Mouse (Mus musculus): ENCODE results near the gene Cep170. TPM values are rescaled to one million over a fixed set of nuclear protein-coding genes. Genes with fewer than 3 reads are reported as not detected.

Gene Cep170
- polyA plus RNA-seq, 1 experiment from 2014 or later, result 22.1 TPM

DNA sequence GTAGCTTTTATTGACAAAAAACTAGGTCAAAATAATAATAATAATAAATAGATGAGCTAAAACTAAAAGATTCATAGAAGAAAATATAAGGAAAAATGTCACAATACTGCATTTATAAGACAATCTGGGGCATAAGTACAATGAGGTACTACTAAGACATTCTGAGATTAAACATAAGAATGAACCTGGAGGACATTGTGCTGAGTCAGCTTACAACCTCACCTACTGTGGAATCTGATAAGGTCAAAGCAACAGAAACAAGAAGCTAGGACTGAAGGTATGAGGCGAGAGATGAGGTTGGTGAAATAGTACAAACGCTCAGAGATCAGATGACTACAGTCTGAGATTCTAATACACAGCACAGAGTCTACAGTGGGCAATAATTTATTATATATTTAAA is 86.5 kb downstream of the Cep170 start:
- Histone ChIP-seq H3K4me3 (no peak overlapping the region), H3K4me2 (no peak overlapping the region), H3K9ac (no peak overlapping the region), H3K4me1 (no peaks in the 10 kb centered on the region), H3K27me3 (no peaks in the 10 kb centered on the region), H3K36me3 (0 out of 2 replicates have a peak, but pooled peaks cover 3% of the 10 kb centered on the region), H3K27ac (no peak overlapping the region), H3K9me3 (no peaks in the 10 kb centered on the region)
- no peak for ATAC-seq (ENCODE audit: borderline replicate concordance, extremely low read depth, low FRiP score, low TSS enrichment)
- WGBS, result 90% methylated on average over 2 of the region's 2 CpGs

DNA sequence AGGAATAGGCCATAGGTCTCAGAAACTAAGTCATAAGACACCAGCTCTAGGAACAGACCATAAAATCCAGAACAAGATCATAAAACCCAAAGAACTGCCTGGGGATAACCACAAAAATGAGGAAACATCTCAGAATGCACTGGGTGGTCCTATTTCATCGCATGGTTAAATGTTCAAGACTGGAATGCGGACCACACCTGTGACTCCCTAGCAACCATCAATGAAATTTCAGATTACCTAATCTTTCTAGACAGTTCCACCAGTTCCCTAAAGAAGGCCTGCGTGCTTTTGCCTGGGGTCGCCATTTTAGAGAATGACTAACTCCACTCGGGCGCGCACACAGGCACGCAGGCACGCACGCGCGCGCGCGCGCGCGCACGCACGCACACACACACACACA is 89.1 kb downstream of the Cep170 start:
- no peaks in the 10 kb centered on the region for H3K4me1 ChIP-seq
- no peaks in the 10 kb centered on the region for H3K27me3 ChIP-seq
- no peak overlapping the region for H3K4me3 ChIP-seq
- no peak overlapping the region for H3K4me2 ChIP-seq
- H3K27ac ChIP-seq, result no peak overlapping the region
- no peaks in the 10 kb centered on the region for H3K36me3 ChIP-seq
- H3K9me3 ChIP-seq, result no peaks in the 10 kb centered on the region
- ATAC-seq (ENCODE audit: borderline replicate concordance, extremely low read depth, low FRiP score, low TSS enrichment), result no peak
- WGBS, result 92% methylated on average over 20 of the region's 20 CpGs
- no peak overlapping the region for H3K9ac ChIP-seq

DNA sequence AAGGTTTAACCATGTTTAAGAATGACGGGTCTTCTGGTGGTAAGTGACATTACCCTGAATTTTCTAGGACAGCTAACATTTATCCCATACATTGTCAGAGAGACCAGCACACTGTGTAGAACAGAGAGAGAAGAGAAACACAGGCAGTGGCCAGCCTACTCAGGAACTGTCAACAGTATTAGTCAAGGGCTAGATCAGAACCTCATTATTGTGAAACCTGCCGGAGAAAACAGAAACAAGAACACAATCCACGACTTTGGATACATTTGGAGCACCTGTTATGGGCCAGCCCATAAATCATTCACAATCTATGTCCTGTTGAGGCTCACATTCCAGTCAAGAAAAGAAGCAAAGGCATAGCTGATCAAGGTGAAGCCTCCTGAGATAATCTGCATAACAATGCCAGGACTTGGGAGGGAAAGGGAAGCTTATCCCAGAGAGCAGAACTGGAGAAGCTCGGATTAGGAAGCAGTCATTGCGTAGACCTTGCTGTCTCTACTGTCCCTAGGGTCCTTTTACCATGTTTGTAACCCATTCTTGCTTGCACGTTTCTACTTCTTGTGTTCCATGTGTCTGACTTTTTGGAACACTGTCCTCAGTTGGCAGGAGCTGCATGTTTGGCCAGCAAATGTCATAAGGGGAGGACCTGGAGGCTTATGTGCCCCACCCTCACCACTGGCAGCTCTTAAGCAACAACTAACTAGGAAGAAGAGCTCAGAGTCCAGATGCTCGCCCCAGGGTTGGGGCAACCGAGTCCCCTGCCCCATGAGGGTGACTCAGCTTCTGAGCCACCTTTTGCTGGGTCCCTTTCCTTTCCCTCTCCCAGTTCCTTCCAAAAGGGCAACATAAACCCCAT is 89.8 kb downstream of the Cep170 start:
- no peak overlapping the region for H3K4me3 ChIP-seq
- H3K4me2 ChIP-seq, result no peak overlapping the region
- no peaks in the 10 kb centered on the region for H3K27me3 ChIP-seq
- no peak for ATAC-seq (ENCODE audit: borderline replicate concordance, extremely low read depth, low FRiP score, low TSS enrichment)
- no peak overlapping the region for H3K9ac ChIP-seq
- H3K4me1 ChIP-seq, result no peaks in the 10 kb centered on the region
- no peaks in the 10 kb centered on the region for H3K9me3 ChIP-seq
- H3K27ac ChIP-seq, result no peak overlapping the region
- H3K36me3 ChIP-seq, result no peaks in the 10 kb centered on the region
- WGBS, result 75% methylated on average over 8 of the region's 8 CpGs

DNA sequence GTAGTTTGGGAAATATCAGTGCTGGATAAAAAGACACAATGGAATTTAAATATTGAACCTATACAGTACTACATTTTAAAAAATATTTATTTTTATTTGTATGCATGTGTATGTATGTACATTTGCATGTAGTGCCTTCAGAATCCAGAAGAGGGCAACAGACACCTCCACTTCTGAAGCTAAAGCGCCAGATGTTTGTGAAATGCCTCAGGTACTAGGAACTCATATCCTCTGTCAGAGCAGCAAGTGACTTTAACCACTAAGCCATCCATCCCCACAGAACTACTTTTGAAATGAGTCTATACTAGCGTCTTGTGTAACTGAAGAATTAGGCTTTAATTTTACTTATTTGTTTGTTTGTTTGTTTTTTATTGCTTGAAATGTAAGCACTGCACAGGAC is 101.4 kb downstream of the Cep170 start:
- Histone ChIP-seq H3K4me2 (no peak overlapping the region), H3K27me3 (no peaks in the 10 kb centered on the region), H3K4me1 (no peaks in the 10 kb centered on the region), H3K36me3 (no peaks in the 10 kb centered on the region), H3K9me3 (no peaks in the 10 kb centered on the region), H3K4me3 (no peak overlapping the region), H3K9ac (no peak overlapping the region), H3K27ac (no peak overlapping the region)
- WGBS, result 47% methylated on average over 2 of the region's 2 CpGs
- no peak for ATAC-seq (ENCODE audit: borderline replicate concordance, extremely low read depth, low FRiP score, low TSS enrichment)

DNA sequence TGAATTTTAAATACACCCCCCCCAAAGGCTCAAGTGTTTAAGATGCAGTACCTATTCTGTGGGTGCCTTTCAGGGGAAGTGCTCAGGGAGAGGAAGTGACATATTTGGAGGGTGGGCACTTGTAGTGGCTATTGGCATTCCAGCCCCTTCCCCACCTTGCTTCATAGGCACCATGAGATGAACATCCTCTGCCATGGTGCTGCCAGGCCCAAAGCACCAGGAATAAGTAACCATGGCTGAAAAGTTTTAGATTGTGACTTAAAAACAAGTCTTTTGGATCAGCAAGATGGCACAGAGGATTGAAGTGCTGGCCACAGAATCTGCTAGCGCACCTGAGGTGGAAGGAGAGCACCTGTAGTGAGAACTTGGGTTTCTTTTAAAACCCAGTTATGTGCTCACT is 113.6 kb downstream of the Cep170 start:
- Histone ChIP-seq H3K4me2 (no peak overlapping the region), H3K4me1 (no peaks in the 10 kb centered on the region), H3K9me3 (no peaks in the 10 kb centered on the region), H3K4me3 (no peak overlapping the region), H3K36me3 (no peaks in the 10 kb centered on the region), H3K9ac (no peak overlapping the region), H3K27me3 (no peaks in the 10 kb centered on the region), H3K27ac (no peak overlapping the region)
- 91% methylated on average over 1 of the region's 1 CpGs for WGBS
- ATAC-seq (ENCODE audit: borderline replicate concordance, extremely low read depth, low FRiP score, low TSS enrichment), result no peak

DNA sequence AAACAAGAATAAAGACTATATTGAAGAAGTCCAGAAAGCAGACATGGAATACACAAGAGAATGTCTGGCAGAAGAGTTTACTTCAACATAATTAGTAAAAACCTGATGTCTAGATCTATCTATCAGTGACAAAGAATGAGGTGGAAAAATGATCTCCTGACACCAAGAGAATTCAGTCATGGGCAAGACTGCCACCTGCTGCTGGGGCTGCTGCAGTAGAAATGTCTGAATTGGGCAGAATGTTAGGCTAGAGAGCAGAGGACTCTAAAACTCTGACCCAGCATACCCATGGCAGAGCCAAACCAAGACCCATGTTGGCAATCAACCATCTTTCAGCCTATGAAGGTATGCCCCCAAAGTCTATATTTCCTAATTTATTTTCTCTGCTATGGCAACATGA is 114.1 kb downstream of the Cep170 start:
- Histone ChIP-seq H3K27ac (no peak overlapping the region), H3K4me1 (no peaks in the 10 kb centered on the region), H3K4me2 (no peak overlapping the region), H3K9me3 (no peaks in the 10 kb centered on the region), H3K4me3 (no peak overlapping the region), H3K9ac (no peak overlapping the region), H3K27me3 (no peaks in the 10 kb centered on the region), H3K36me3 (no peaks in the 10 kb centered on the region)
- ATAC-seq (ENCODE audit: borderline replicate concordance, extremely low read depth, low FRiP score, low TSS enrichment), result no peak

DNA sequence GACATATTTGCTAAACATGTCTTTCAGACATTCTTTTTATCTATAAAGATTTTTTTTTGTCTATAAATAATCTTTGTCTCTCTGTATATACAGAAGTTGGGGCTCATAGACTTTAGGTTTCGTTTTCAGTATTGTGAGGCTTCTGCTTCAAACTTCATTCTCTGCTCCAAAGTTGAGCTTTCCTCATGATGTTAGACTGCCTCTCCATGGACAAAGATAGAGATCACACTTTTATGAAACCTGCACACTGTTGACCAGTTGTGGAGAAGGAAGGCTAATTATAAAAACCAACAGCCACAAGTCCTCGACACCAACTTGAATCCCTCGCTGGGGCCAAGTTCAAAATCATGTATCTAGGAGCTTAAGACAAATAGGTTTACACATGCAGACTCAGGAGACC is 115.2 kb downstream of the Cep170 start:
- Histone ChIP-seq H3K36me3 (no peaks in the 10 kb centered on the region), H3K9ac (no peak overlapping the region), H3K9me3 (no peaks in the 10 kb centered on the region), H3K4me3 (no peak overlapping the region), H3K4me1 (no peaks in the 10 kb centered on the region), H3K4me2 (no peak overlapping the region), H3K27ac (no peak overlapping the region), H3K27me3 (no peaks in the 10 kb centered on the region)
- 68% methylated on average over 3 of the region's 3 CpGs for WGBS
- no peak for ATAC-seq (ENCODE audit: borderline replicate concordance, extremely low read depth, low FRiP score, low TSS enrichment)

DNA sequence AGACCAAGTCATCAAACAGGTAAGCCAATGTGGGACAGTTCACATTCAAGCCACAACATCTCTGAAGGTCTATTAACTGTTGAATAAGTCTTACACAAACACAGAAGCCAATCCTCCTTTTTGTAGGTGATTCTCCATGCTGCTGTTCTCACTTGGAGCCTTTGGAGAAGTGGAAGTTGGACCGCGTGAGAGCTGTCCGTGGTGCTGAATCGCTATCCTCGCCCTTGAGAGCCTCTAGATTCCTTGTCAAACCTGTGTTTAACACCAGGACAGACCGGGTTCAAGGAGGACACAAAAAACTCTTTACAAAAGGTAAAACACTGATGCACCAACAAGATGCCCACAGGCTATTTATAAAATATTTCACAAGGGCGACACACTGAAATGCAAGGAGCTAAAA is 116.8 kb downstream of the Cep170 start:
- Histone ChIP-seq H3K9me3 (no peaks in the 10 kb centered on the region), H3K27me3 (no peaks in the 10 kb centered on the region), H3K4me1 (no peaks in the 10 kb centered on the region), H3K27ac (no peak overlapping the region), H3K4me3 (no peak overlapping the region), H3K9ac (no peak overlapping the region), H3K4me2 (no peak overlapping the region), H3K36me3 (no peaks in the 10 kb centered on the region)
- no peak for ATAC-seq (ENCODE audit: borderline replicate concordance, extremely low read depth, low FRiP score, low TSS enrichment)
- 11% methylated on average over 7 of the region's 7 CpGs for WGBS

DNA sequence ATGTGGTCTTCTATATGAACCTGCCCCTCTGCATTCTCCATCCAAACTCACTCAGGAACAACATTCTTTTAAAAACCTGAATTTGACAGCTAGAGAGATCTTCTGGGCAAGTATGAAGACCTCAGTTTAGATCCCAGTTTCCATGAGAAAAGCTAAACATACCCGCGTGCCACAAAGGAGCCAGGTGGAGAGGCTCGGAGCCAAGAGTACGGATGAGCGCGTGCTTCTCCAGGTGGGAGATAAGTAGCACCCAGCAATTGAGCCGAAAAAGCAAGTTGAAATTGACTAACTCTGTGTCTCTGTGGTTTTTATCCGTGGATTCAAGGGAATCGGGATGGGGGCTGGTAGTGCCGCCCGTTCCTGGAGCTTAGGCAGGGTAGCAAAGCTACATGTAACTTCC is 122.8 kb downstream of the Cep170 start:
- no peak for ATAC-seq (ENCODE audit: borderline replicate concordance, extremely low read depth, low FRiP score, low TSS enrichment)
- no peaks in the 10 kb centered on the region for H3K4me1 ChIP-seq
- H3K9ac ChIP-seq, result no peak overlapping the region
- H3K4me2 ChIP-seq, result no peak overlapping the region
- H3K36me3 ChIP-seq, result no peaks in the 10 kb centered on the region
- 91% methylated on average over 11 of the region's 11 CpGs for WGBS
- no peak overlapping the region for H3K4me3 ChIP-seq
- H3K27ac ChIP-seq, result no peak overlapping the region
- no peaks in the 10 kb centered on the region for H3K27me3 ChIP-seq
- H3K9me3 ChIP-seq, result no peaks in the 10 kb centered on the region

DNA sequence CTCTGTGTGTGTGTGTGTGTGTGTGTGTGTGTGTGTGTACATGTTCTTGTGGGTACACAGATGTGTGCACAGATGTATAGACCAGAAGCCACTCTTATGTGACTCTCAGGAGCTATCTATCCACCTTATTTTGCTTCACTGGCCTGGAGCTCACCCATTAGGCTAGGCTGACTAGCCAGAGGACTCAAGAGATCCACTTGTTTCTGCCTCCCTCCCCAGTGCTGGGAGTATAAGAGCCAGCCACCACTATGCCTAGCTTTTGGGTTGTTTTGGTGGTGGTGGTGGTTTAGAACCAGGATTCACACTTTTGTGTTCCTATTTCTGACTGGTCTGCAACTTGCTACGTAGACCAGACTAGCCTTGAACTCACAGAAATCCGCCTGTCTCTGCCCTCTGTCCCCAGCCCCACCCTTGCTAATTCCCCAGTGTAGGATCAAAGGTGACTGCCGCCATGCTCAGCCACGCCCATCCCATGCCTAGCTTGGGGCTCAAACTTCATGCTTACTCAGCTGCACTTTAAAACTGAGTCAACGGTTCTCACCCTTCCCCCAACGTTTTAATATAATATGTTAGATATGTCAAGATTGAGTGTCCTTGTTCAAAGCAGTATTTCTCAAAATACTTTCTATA is 125.5 kb downstream of the Cep170 start:
- Histone ChIP-seq H3K4me1 (no peaks in the 10 kb centered on the region), H3K9ac (no peak overlapping the region), H3K9me3 (no peaks in the 10 kb centered on the region), H3K4me2 (no peak overlapping the region), H3K4me3 (no peak overlapping the region), H3K36me3 (no peaks in the 10 kb centered on the region), H3K27ac (no peak overlapping the region), H3K27me3 (no peaks in the 10 kb centered on the region)
- ATAC-seq (ENCODE audit: borderline replicate concordance, extremely low read depth, low FRiP score, low TSS enrichment), result no peak
- 77% methylated on average over 6 of the region's 6 CpGs for WGBS
